Mouse (Mus musculus) Patski (cell line): ENCODE results near the gene Cyth1. TPM values are rescaled to one million over a fixed set of nuclear protein-coding genes. Genes with fewer than 3 reads are reported as not detected.

Experiments used
- ATAC-seq: fragments of 100-300 bp; one replicate; pipeline ENCODE4 v1.8.0; 2021
- CTCF ChIA-PET: fragments of 350-600 bp; sonication (Branson Sonifier 250); formaldehyde crosslinking; loops from one replicate; lab custom pipeline; 2022; ENCODE audit warnings: inconsistent platforms; lab: Charles Lee
- POLR2A ChIA-PET: fragments of 350-600 bp; sonication (Branson Sonifier 250); formaldehyde crosslinking; loops from one replicate; lab custom pipeline; 2022; ENCODE audit warnings: antibody characterized with exemption, inconsistent platforms; lab: Charles Lee
- DNase-seq: peaks from one replicate; pipeline ENCODE4 v3.0.0-alpha.2; 2011; ENCODE audit warnings: low read depth, low spot score
- H3K27me3 ChIP-seq: fragments of 371-371 bp; one replicate; pipeline ENCODE4 v1.5.1; 2021
- CTCF ChIP-seq: fragments of 100-300 bp; IDR thresholded peaks from one replicate; pipeline ENCODE4 v1.5.1; 2021
- in situ Hi-C: fragments of 300-500 bp; cut with MboI; formaldehyde crosslinking; loops from 3 replicates; pipeline ENCODE4 v1.11.1; 2018; ENCODE audit warnings: low pct_unique_long_range_greater_than_20kb, mixed read lengths
- polyA plus RNA-seq: library from polyadenylated mRNA; unstranded; gene quantifications from one replicate; pipeline ENCODE4 v1.2.3, GENCODE M21; 2021

Cyth1 gene
- polyA plus RNA-seq, 1 experiment from 2014 or later: 30.8 TPM

GRCm38 (mm10) chr11:118239281-118240198 is 8.9 kb downstream of the Cyth1 start:
- no peak for DNase-seq
- in situ Hi-C loops: no loop called here
- ATAC-seq: no peak
- ChIA-PET CTCF (no interaction called here), POLR2A (interaction anchor here (0.7 kb wide), 1 partner anchor 9 kb away, joined by 5 read pairs; the partner anchor contains the start of gene Cyth1)
- TF ChIP-seq CTCF: no peak
- no peaks in the 10 kb centered on the region for H3K27me3 ChIP-seq

GRCm38 (mm10) chr11:118236520-118237190 is 11.7 kb downstream of the Cyth1 start:
- ChIA-PET CTCF (interaction anchor here (1.3 kb wide), 1 partner anchor 11 kb away, joined by 5 read pairs; no protein-coding TSS in a partner anchor), POLR2A (no interaction called here)
- ATAC-seq (no peak), DNase-seq (no peak)
- no peak for TF ChIP-seq CTCF
- no peaks in the 10 kb centered on the region for H3K27me3 ChIP-seq
- in situ Hi-C loops: no loop called here

GRCm38 (mm10) chr11:118234929-118235328 is 13.5 kb downstream of the Cyth1 start:
- no peak for DNase-seq
- TF ChIP-seq CTCF: no peak
- POLR2A ChIA-PET: no interaction called here

GRCm38 (mm10) chr11:118234500-118234899 is 13.9 kb downstream of the Cyth1 start:
- in situ Hi-C loops: no loop called here
- no peak for DNase-seq
- H3K27me3 ChIP-seq: no peaks in the 10 kb centered on the region
- no peak for ATAC-seq
- TF ChIP-seq CTCF: no peak
- POLR2A ChIA-PET: no interaction called here
- CTCF ChIA-PET: no interaction called here

More at GRCm38 (mm10) chr11:118234929-118235328, 13.5 kb downstream of the Cyth1 start:
- in situ Hi-C loops: no loop called here
- no peaks in the 10 kb centered on the region for H3K27me3 ChIP-seq
- CTCF ChIA-PET: no interaction called here
- no peak for ATAC-seq

- CTCF ChIA-PET: no interaction called here
- no peaks in the 10 kb centered on the region for H3K27me3 ChIP-seq
- ATAC-seq (peak; percentile 72), DNase-seq (no peak)
- no peak for TF ChIP-seq CTCF
- POLR2A ChIA-PET: no interaction called here
- in situ Hi-C loops: no loop called here
Measured at GRCm38 (mm10) chr11:118233924-118234323, 14.5 kb downstream of the Cyth1 start.

- peak; percentile 73 for TF ChIP-seq CTCF
- ATAC-seq (peak; percentile 56), DNase-seq (no peak)
- POLR2A ChIA-PET: no interaction called here
- CTCF ChIA-PET: interaction anchor here (0.6 to 1.6 kb wide), 6 partner anchors 8 to 22 kb away, joined by 3 to 5 read pairs (median 4); no protein-coding TSS in a partner anchor
- in situ Hi-C loops: no loop called here
- no peaks in the 10 kb centered on the region for H3K27me3 ChIP-seq
Measured at GRCm38 (mm10) chr11:118232314-118232831, 16.0 kb downstream of the Cyth1 start.

GRCm38 (mm10) chr11:118229941-118230340 is 18.5 kb downstream of the Cyth1 start:
- ATAC-seq (no peak), DNase-seq (no peak)
- ChIA-PET POLR2A (no interaction called here), CTCF (interaction anchor here (1.3 to 2.1 kb wide), 3 partner anchors 9 to 18 kb away, joined by 3 to 12 read pairs (median 5); no protein-coding TSS in a partner anchor)
- in situ Hi-C loops: no loop called here
- no peaks in the 10 kb centered on the region for H3K27me3 ChIP-seq
- no peak for TF ChIP-seq CTCF

- ATAC-seq: no peak
- no peak for TF ChIP-seq CTCF
- no peak for DNase-seq
- H3K27me3 ChIP-seq: no peaks in the 10 kb centered on the region
- in situ Hi-C loops: no loop called here
- POLR2A ChIA-PET: interaction anchor here (1.3 kb wide), 1 partner anchor 10 kb away, joined by 3 read pairs; no protein-coding TSS in a partner anchor
- CTCF ChIA-PET: no interaction called here
Measured at GRCm38 (mm10) chr11:118227650-118228049, 20.7 kb downstream of the Cyth1 start.

GRCm38 (mm10) chr11:118226850-118227249 is 21.5 kb downstream of the Cyth1 start:
- POLR2A ChIA-PET: no interaction called here
- no peak for TF ChIP-seq CTCF
- CTCF ChIA-PET: interaction anchor here (0.9 kb wide), 1 partner anchor 35 kb away, joined by 3 read pairs; no protein-coding TSS in a partner anchor
- ATAC-seq: no peak
- in situ Hi-C loops: no loop called here
- no peaks in the 10 kb centered on the region for H3K27me3 ChIP-seq
- DNase-seq: no peak

- no peak for ATAC-seq
Measured at GRCm38 (mm10) chr11:118225862-118226261, 22.5 kb downstream of the Cyth1 start.

More at GRCm38 (mm10) chr11:118225862-118226261, 22.5 kb downstream of the Cyth1 start:
- POLR2A ChIA-PET: interaction anchor here (0.6 to 1.0 kb wide), 2 partner anchors 25 to 237 kb away, joined by 3 to 4 read pairs; no protein-coding TSS in a partner anchor
- in situ Hi-C loops: no loop called here
- no peak for TF ChIP-seq CTCF
- no peak for DNase-seq
- CTCF ChIA-PET: interaction anchor here (1.5 kb wide), 1 partner anchor 13 kb away, joined by 3 read pairs; no protein-coding TSS in a partner anchor
- H3K27me3 ChIP-seq: no peaks in the 10 kb centered on the region
